Mouse (Mus musculus): Measurements from ENCODE around the gene Gpr65. TPM values are rescaled to one million over a fixed set of nuclear protein-coding genes. Genes with fewer than 3 reads are reported as not detected.
"Not testable (repeated sequence)": the region's sequence is repeated elsewhere in the genome, so short reads cannot be mapped to it uniquely, and the experiment has no call there.

Gpr65 gene
- polyA plus RNA-seq, 1 experiment from 2014 or later = 0.44 TPM

DNA sequence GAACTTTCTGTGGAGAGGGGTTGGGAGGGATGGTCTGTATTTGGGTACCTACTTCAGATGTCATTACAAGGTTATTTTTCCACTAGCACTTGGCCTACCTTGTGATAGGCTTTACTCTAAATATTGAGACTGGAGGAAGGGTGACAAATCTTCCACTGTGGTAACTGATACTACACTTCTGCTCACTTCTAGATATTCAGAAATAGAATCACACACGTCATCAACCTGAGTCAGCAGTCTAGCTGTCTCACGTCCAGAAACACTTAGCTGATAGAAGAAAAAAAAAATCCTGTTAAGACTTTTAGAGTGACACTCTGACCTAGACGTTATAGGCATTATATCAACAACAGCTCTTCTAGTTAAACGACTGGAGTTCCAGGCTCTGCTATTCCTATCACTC is 23.8 kb downstream of the Gpr65 start:
- ATAC-seq (ENCODE audit: low FRiP score) = no peak
- Histone ChIP-seq H3K9ac (no peak overlapping the region), H3K27ac (no peak overlapping the region), H3K4me2 (no peak overlapping the region), H3K4me3 (no peak overlapping the region), H3K4me1 (replicated peaks) (no peaks in the 10 kb centered on the region), H3K27me3 (no peaks in the 10 kb centered on the region), H3K36me3 (no peaks in the 10 kb centered on the region), H3K9me3 (no peaks in the 10 kb centered on the region)
- WGBS = 87% methylated on average over 4 of the region's 4 CpGs

DNA sequence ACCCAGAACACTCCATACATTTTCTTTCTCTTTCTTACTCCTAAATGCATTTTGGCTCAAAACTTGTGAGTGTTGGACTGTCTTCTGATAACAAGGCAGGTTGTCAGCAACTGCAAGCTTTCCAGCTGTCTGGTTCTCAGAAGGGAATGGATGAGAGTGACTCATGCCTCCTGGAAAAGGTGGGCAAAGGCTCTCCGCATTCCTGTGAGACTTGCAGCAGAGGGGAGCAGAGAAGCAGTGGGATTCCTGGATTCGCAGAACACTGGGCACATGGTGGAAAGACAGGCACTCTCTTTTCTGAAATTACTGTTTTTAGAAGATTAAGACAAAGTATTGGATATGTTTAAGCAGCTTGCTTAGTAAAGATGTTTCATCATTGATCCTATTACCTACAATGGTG is 25.8 kb downstream of the Gpr65 start:
- Histone ChIP-seq H3K9ac (no peak overlapping the region), H3K4me3 (no peak overlapping the region), H3K9me3 (no peaks in the 10 kb centered on the region), H3K4me1 (replicated peaks) (no peaks in the 10 kb centered on the region), H3K36me3 (no peaks in the 10 kb centered on the region), H3K27me3 (no peaks in the 10 kb centered on the region), H3K4me2 (no peak overlapping the region), H3K27ac (no peak overlapping the region)
- WGBS = 83% methylated on average over 2 of the region's 2 CpGs
- ATAC-seq (ENCODE audit: low FRiP score) = no peak

GRCm38 (mm10) chr12:98301980-98302379 is 33.5 kb downstream of the Gpr65 start:
- WGBS = 90% methylated on average over 5 of the region's 5 CpGs
- Histone ChIP-seq H3K9me3 (no peaks in the 10 kb centered on the region), H3K27ac (no peak overlapping the region), H3K27me3 (no peaks in the 10 kb centered on the region), H3K36me3 (no peaks in the 10 kb centered on the region), H3K9ac (no peak overlapping the region), H3K4me3 (no peak overlapping the region), H3K4me1 (replicated peaks) (no peaks in the 10 kb centered on the region), H3K4me2 (no peak overlapping the region)
- no peak for ATAC-seq (ENCODE audit: low FRiP score)

DNA sequence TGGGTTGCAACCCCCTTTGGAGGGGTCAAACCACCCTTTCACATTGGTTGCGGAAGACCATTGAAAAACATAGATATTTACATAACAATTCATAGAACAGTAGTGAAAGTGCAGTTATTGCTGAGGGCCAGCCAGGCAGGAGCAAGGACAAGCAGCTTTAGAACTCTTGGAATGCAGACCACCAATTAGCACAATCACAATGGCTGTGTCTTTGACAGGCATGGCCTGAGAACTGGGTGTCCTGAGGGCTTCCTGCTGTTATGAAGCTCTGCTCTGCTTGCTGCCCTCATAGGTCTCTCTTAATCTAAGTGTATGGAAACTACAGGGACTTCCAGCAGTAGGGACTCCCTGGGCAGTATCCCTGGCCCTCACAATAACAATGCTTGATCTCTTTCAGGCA is 34.6 kb downstream of the Gpr65 start:
- no peak overlapping the region for H3K4me3 ChIP-seq
- ATAC-seq (ENCODE audit: low FRiP score) = no peak
- H3K9me3 ChIP-seq = no peaks in the 10 kb centered on the region
- 53% methylated on average over 1 of the region's 1 CpGs for WGBS
- no peaks in the 10 kb centered on the region for H3K36me3 ChIP-seq
- no peak overlapping the region for H3K4me2 ChIP-seq
- H3K9ac ChIP-seq = no peak overlapping the region
- H3K27me3 ChIP-seq = no peaks in the 10 kb centered on the region
- no peaks in the 10 kb centered on the region for H3K4me1 ChIP-seq (replicated peaks)
- no peak overlapping the region for H3K27ac ChIP-seq

DNA sequence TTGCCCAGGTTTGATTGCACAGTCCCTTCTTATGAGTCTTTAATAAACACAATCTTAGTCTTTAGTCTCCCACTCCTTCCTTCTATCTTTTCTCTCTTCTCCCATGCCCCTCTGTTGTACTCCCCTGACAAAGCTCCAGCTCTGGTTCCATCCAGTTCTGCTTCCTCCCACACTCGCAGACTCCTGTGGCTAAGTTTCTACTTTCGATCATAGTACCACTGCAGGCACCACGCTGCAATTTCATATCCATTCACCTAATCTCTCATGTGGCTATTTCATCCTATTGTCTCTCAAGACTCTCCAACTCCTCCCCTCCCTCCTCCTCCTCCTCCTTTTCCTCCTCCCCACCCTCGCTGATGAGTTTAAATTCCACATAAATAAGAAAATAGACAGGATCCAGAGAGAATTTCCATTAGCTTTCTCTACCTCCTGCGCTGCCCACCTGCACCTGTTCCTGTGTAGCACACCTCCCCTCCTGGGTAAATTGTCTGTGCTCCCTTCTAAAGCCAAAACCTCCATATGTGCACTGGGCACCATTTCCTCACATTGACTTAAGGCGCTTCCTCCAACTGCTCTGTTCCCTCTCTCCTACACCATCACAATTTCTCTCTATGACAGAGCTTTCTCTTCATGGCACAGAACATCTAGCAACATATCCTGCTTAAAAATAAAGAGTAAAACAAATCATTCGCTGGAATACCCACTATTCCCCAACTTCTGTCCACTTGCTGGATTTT is 38.9 kb downstream of the Gpr65 start:
- H3K9me3 ChIP-seq = no peaks in the 10 kb centered on the region
- 91% methylated on average over 7 of the region's 7 CpGs for WGBS
- no peaks in the 10 kb centered on the region for H3K36me3 ChIP-seq
- H3K4me3 ChIP-seq = no peak overlapping the region
- H3K27me3 ChIP-seq = no peaks in the 10 kb centered on the region
- H3K4me1 ChIP-seq (replicated peaks) = no peaks in the 10 kb centered on the region
- no peak for ATAC-seq (ENCODE audit: low FRiP score)
- no peak overlapping the region for H3K4me2 ChIP-seq
- no peak overlapping the region for H3K27ac ChIP-seq
- H3K9ac ChIP-seq = no peak overlapping the region

DNA sequence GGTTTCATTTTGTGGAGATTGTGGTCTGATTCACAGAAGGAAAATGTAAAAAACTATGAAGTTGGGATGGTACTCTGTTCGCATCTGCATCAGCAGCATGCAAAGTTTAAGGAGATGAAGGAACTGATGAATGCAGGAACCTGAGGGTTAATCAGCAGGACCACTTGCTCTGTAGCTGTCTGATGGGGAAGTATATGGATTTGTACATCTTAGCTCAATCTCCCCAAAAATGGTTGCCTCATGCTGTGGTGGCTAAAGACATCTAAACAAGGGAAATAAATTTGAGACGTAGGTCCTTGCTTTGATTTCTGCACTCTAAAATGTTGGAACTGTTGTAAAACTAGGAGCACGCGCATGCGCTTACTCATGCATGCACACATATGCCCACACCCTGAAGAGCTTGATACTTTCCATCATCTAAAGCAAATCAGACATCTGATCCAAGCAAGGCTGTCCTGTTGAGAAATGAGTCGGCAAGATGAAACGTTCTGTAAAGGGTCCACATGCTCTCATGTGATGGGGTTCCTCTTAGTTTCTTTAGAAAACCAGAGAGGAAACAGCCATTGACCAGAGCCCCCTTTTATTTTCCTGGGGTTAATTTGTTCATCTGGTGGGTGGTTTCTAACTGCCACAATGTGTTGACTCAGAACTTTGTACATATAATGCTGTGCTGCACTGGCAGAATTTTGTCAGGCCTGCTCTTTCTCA is 43.1 kb downstream of the Gpr65 start:
- ATAC-seq (ENCODE audit: low FRiP score) = no peak
- Histone ChIP-seq H3K9me3 (no peaks in the 10 kb centered on the region), H3K27me3 (no peaks in the 10 kb centered on the region), H3K36me3 (no peaks in the 10 kb centered on the region), H3K4me1 (replicated peaks) (no peaks in the 10 kb centered on the region), H3K27ac (no peak overlapping the region), H3K9ac (no peak overlapping the region), H3K4me2 (no peak overlapping the region), H3K4me3 (no peak overlapping the region)
- WGBS = 93% methylated on average over 7 of the region's 7 CpGs

GRCm38 (mm10) chr12:98315924-98316323 is 47.5 kb downstream of the Gpr65 start:
- Histone ChIP-seq H3K27me3 (no peaks in the 10 kb centered on the region), H3K36me3 (no peaks in the 10 kb centered on the region), H3K4me3 (no peak overlapping the region), H3K4me1 (replicated peaks) (no peaks in the 10 kb centered on the region), H3K9ac (no peak overlapping the region), H3K4me2 (no peak overlapping the region), H3K27ac (no peak overlapping the region), H3K9me3 (no peaks in the 10 kb centered on the region)
- 89% methylated on average over 5 of the region's 5 CpGs for WGBS
- ATAC-seq (ENCODE audit: low FRiP score) = no peak

- 73% methylated on average over 8 of the region's 8 CpGs for WGBS
- Histone ChIP-seq H3K9ac (no peak overlapping the region), H3K4me2 (no peak overlapping the region), H3K36me3 (no peaks in the 10 kb centered on the region), H3K4me3 (no peak overlapping the region), H3K27me3 (no peaks in the 10 kb centered on the region), H3K27ac (no peak overlapping the region), H3K9me3 (no peaks in the 10 kb centered on the region), H3K4me1 (replicated peaks) (no peaks in the 10 kb centered on the region)
- no peak for ATAC-seq (ENCODE audit: low FRiP score)
These were observed 49.4 kb downstream of the Gpr65 start for GRCm38 (mm10) chr12:98317718-98318340.

DNA sequence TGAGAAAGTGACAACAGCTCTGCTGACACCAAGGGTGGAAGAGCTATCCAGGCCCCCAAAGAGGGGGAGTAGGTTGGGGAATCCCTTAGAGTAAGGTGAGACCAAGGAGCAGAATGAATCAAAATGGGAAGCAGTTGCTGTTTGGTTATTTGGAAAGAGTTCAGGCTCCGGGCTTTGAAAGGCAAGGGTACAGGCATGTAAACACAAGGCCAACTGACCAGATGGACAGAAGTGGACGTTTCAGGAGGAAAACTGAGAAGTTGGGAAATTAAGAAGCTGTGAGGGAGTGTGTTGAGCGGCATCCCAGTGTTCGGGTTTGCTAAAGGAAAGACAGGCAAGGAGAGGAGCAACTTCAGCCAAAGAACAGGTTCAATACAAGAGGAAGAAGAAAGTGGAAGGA is 54.0 kb downstream of the Gpr65 start:
- H3K36me3 ChIP-seq = no peaks in the 10 kb centered on the region
- no peak overlapping the region for H3K4me2 ChIP-seq
- no peaks in the 10 kb centered on the region for H3K4me1 ChIP-seq (replicated peaks)
- H3K27me3 ChIP-seq = no peaks in the 10 kb centered on the region
- H3K27ac ChIP-seq = no peak overlapping the region
- no peak overlapping the region for H3K9ac ChIP-seq
- no peak overlapping the region for H3K4me3 ChIP-seq
- no peak for ATAC-seq (ENCODE audit: low FRiP score)
- no peaks in the 10 kb centered on the region for H3K9me3 ChIP-seq
- 89% methylated on average over 4 of the region's 4 CpGs for WGBS

DNA sequence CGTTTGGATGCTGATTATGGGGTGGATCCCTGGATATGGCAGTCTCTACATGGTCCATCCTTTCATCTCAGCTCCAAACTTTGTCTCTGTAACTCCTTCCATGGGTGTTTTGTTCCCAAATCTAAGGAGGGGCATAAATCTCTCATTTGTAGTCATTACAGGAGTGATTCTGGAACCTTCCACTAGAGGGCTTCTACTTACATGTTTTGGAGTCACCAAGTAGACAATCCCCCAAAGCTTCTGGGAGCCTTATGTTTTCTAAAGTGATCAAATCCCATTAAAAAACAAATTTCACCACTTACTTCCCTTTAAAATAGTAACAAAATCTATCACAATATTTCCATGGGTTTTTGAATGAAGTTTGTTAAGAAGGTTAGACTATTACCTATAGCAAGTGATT is 55.7 kb downstream of the Gpr65 start:
- WGBS = no CpG with 5 or more reads among the region's 1 CpGs
- not testable (repeated sequence) for H3K4me2 ChIP-seq; H3K36me3 ChIP-seq; H3K9me3 ChIP-seq; H3K9ac ChIP-seq; H3K27me3 ChIP-seq; ATAC-seq (ENCODE audit: low FRiP score); H3K4me1 ChIP-seq (replicated peaks); H3K4me3 ChIP-seq; H3K27ac ChIP-seq
